Mouse (Mus musculus): ENCODE measurements around the gene Fubp1.

Gene Fubp1

GRCm38 (mm10) chr3:152203996-152204395 is 6.2 kb upstream of the Fubp1 start:
- H3K36me3 ChIP-seq (ENCODE audit: control insufficient read depth, insufficient read depth, low read length, poor library complexity, severe bottlenecking): no peaks in the 10 kb centered on the region
- DNase-seq (ENCODE audit: low read depth, low spot score): no peak

GRCm38 (mm10) chr3:152204577-152204976 is 5.6 kb upstream of the Fubp1 start:
- Histone ChIP-seq H3K36me3 (ENCODE audit: control insufficient read depth, insufficient read depth, low read length, poor library complexity, severe bottlenecking) (no peaks in the 10 kb centered on the region), H3K27me3 (ENCODE audit: control insufficient read depth, insufficient read depth, low read length, poor library complexity, severe bottlenecking) (no peaks in the 10 kb centered on the region)
- no peak for DNase-seq (ENCODE audit: low read depth, low spot score)

More at GRCm38 (mm10) chr3:152203996-152204395, 6.2 kb upstream of the Fubp1 start:
- H3K27me3 ChIP-seq (ENCODE audit: control insufficient read depth, insufficient read depth, low read length, poor library complexity, severe bottlenecking): no peaks in the 10 kb centered on the region

- H3K27me3 ChIP-seq (ENCODE audit: control insufficient read depth, insufficient read depth, low read length, poor library complexity, severe bottlenecking): no peaks in the 10 kb centered on the region
- DNase-seq (ENCODE audit: low read depth, low spot score): no peak
- H3K36me3 ChIP-seq (ENCODE audit: control insufficient read depth, insufficient read depth, low read length, poor library complexity, severe bottlenecking): no peaks in the 10 kb centered on the region
Observed at GRCm38 (mm10) chr3:152207156-152207555, 3.1 kb upstream of the Fubp1 start.

GRCm38 (mm10) chr3:152208096-152208885 is 1.9 kb upstream of the Fubp1 start:
- no peaks in the 10 kb centered on the region for H3K27me3 ChIP-seq (ENCODE audit: control insufficient read depth, insufficient read depth, low read length, poor library complexity, severe bottlenecking)
- DNase-seq (ENCODE audit: low read depth, low spot score): no peak
- no peaks in the 10 kb centered on the region for H3K36me3 ChIP-seq (ENCODE audit: control insufficient read depth, insufficient read depth, low read length, poor library complexity, severe bottlenecking)

GRCm38 (mm10) chr3:152209177-152209966 is 850 bp upstream of the Fubp1 start:
- Histone ChIP-seq H3K36me3 (ENCODE audit: control insufficient read depth, insufficient read depth, low read length, poor library complexity, severe bottlenecking) (no peaks in the 10 kb centered on the region), H3K27me3 (ENCODE audit: control insufficient read depth, insufficient read depth, low read length, poor library complexity, severe bottlenecking) (no peaks in the 10 kb centered on the region)
- DNase-seq (ENCODE audit: low read depth, low spot score): peak; percentile 82

- Histone ChIP-seq H3K36me3 (ENCODE audit: control insufficient read depth, insufficient read depth, low read length, poor library complexity, severe bottlenecking) (0 out of 2 replicates have a peak, but pooled peaks cover under 1% of the 10 kb centered on the region), H3K27me3 (ENCODE audit: control insufficient read depth, insufficient read depth, low read length, poor library complexity, severe bottlenecking) (no peaks in the 10 kb centered on the region)
- peak; percentile 83 for DNase-seq (ENCODE audit: low read depth, low spot score)
Observed at GRCm38 (mm10) chr3:152210728-152211391, 638 bp downstream of the Fubp1 start.

GRCm38 (mm10) chr3:152211731-152212279 is 1.6 kb downstream of the Fubp1 start:
- no peak for DNase-seq (ENCODE audit: low read depth, low spot score)
- peaks cover 7% of the 10 kb centered on the region; the same call in 1 of the 2 replicates for H3K36me3 ChIP-seq (ENCODE audit: control insufficient read depth, insufficient read depth, low read length, poor library complexity, severe bottlenecking)
- no peaks in the 10 kb centered on the region for H3K27me3 ChIP-seq (ENCODE audit: control insufficient read depth, insufficient read depth, low read length, poor library complexity, severe bottlenecking)

GRCm38 (mm10) chr3:152213416-152213815 is 3.2 kb downstream of the Fubp1 start:
- peak; percentile 29 for DNase-seq (ENCODE audit: low read depth, low spot score)
- H3K36me3 ChIP-seq (ENCODE audit: control insufficient read depth, insufficient read depth, low read length, poor library complexity, severe bottlenecking): peaks cover 10% of the 10 kb centered on the region

GRCm38 (mm10) chr3:152224918-152225317 is 14.7 kb downstream of the Fubp1 start:
- peak; percentile 16 for DNase-seq (ENCODE audit: low read depth, low spot score)
- Histone ChIP-seq H3K36me3 (ENCODE audit: control insufficient read depth, insufficient read depth, low read length, poor library complexity, severe bottlenecking) (peaks cover 33% of the 10 kb centered on the region), H3K27me3 (ENCODE audit: control insufficient read depth, insufficient read depth, low read length, poor library complexity, severe bottlenecking) (no peaks in the 10 kb centered on the region)

More at GRCm38 (mm10) chr3:152213416-152213815, 3.2 kb downstream of the Fubp1 start:
- no peaks in the 10 kb centered on the region for H3K27me3 ChIP-seq (ENCODE audit: control insufficient read depth, insufficient read depth, low read length, poor library complexity, severe bottlenecking)

- H3K36me3 ChIP-seq (ENCODE audit: control insufficient read depth, insufficient read depth, low read length, poor library complexity, severe bottlenecking): peaks cover 31% of the 10 kb centered on the region
- no peak for DNase-seq (ENCODE audit: low read depth, low spot score)
- H3K27me3 ChIP-seq (ENCODE audit: control insufficient read depth, insufficient read depth, low read length, poor library complexity, severe bottlenecking): no peaks in the 10 kb centered on the region
Observed at GRCm38 (mm10) chr3:152225906-152226305, 15.7 kb downstream of the Fubp1 start.

GRCm38 (mm10) chr3:152228843-152229242 is 18.6 kb downstream of the Fubp1 start:
- peaks cover 22% of the 10 kb centered on the region for H3K36me3 ChIP-seq (ENCODE audit: control insufficient read depth, insufficient read depth, low read length, poor library complexity, severe bottlenecking)
- no peak for DNase-seq (ENCODE audit: low read depth, low spot score)
- H3K27me3 ChIP-seq (ENCODE audit: control insufficient read depth, insufficient read depth, low read length, poor library complexity, severe bottlenecking): no peaks in the 10 kb centered on the region

GRCm38 (mm10) chr3:152229271-152229670 is 19.0 kb downstream of the Fubp1 start:
- Histone ChIP-seq H3K27me3 (ENCODE audit: control insufficient read depth, insufficient read depth, low read length, poor library complexity, severe bottlenecking) (no peaks in the 10 kb centered on the region), H3K36me3 (ENCODE audit: control insufficient read depth, insufficient read depth, low read length, poor library complexity, severe bottlenecking) (peaks cover 21% of the 10 kb centered on the region)
- DNase-seq (ENCODE audit: low read depth, low spot score): no peak

GRCm38 (mm10) chr3:152231333-152232100 is 21.3 kb downstream of the Fubp1 start:
- DNase-seq (ENCODE audit: low read depth, low spot score): no peak

GRCm38 (mm10) chr3:152235238-152235637 is 25.0 kb downstream of the Fubp1 start:
- Histone ChIP-seq H3K27me3 (ENCODE audit: control insufficient read depth, insufficient read depth, low read length, poor library complexity, severe bottlenecking) (no peaks in the 10 kb centered on the region), H3K36me3 (ENCODE audit: control insufficient read depth, insufficient read depth, low read length, poor library complexity, severe bottlenecking) (peaks cover 12% of the 10 kb centered on the region)
- DNase-seq (ENCODE audit: low read depth, low spot score): no peak

More at GRCm38 (mm10) chr3:152231333-152232100, 21.3 kb downstream of the Fubp1 start:
- Histone ChIP-seq H3K27me3 (ENCODE audit: control insufficient read depth, insufficient read depth, low read length, poor library complexity, severe bottlenecking) (no peaks in the 10 kb centered on the region), H3K36me3 (ENCODE audit: control insufficient read depth, insufficient read depth, low read length, poor library complexity, severe bottlenecking) (peaks cover 21% of the 10 kb centered on the region)

Measured in splenic B cell, adult 2 months (primary cell).